Mouse (Mus musculus): Measurements from ENCODE around the gene Idh1. TPM values are rescaled to one million over a fixed set of nuclear protein-coding genes. Genes with fewer than 3 reads are reported as not detected.

Idh1 gene
- polyA plus RNA-seq, 1 experiment from 2014 or later = 77.2 TPM

- ATAC-seq = no peak
- Histone ChIP-seq H3K36me3 (peaks cover 43% of the 10 kb centered on the region), H3K9ac (no peak overlapping the region), H3K4me3 (no peak overlapping the region), H3K4me2 (no peak overlapping the region), H3K9me3 (replicated peaks) (no peaks in the 10 kb centered on the region), H3K27me3 (replicated peaks) (no peaks in the 10 kb centered on the region), H3K4me1 (peaks cover 21% of the 10 kb centered on the region), H3K27ac (no peak overlapping the region)
- WGBS (ENCODE audit: insufficient replicate concordance) = 72% methylated on average over 2 of the region's 2 CpGs
Observed at GRCm38 (mm10) chr1:65173716-65174115, 12.6 kb downstream of the Idh1 start.

GRCm38 (mm10) chr1:65171579-65171978, 14.7 kb downstream of the Idh1 start:
- Histone ChIP-seq H3K9ac (no peak overlapping the region), H3K36me3 (peaks cover 63% of the 10 kb centered on the region), H3K27me3 (replicated peaks) (no peaks in the 10 kb centered on the region), H3K9me3 (replicated peaks) (no peaks in the 10 kb centered on the region), H3K4me2 (no peak overlapping the region), H3K4me1 (0 out of 2 replicates have a peak, but pooled peaks cover 9% of the 10 kb centered on the region), H3K4me3 (no peak overlapping the region), H3K27ac (no peak overlapping the region)
- no peak for ATAC-seq
- 74% methylated on average over 4 of the region's 4 CpGs for WGBS (ENCODE audit: insufficient replicate concordance)

GRCm38 (mm10) chr1:65169947-65170346, 16.4 kb downstream of the Idh1 start:
- Histone ChIP-seq H3K4me3 (no peak overlapping the region), H3K9ac (no peak overlapping the region), H3K4me2 (no peak overlapping the region), H3K4me1 (no peaks in the 10 kb centered on the region), H3K36me3 (peaks cover 75% of the 10 kb centered on the region), H3K27me3 (replicated peaks) (no peaks in the 10 kb centered on the region), H3K27ac (no peak overlapping the region), H3K9me3 (replicated peaks) (no peaks in the 10 kb centered on the region)
- WGBS (ENCODE audit: insufficient replicate concordance) = 41% methylated on average over 5 of the region's 5 CpGs
- no peak for ATAC-seq

GRCm38 (mm10) chr1:65169536-65169935, 16.8 kb downstream of the Idh1 start:
- WGBS (ENCODE audit: insufficient replicate concordance) = 72% methylated on average over 7 of the region's 7 CpGs
- H3K4me3 ChIP-seq = no peak overlapping the region
- H3K36me3 ChIP-seq = peaks cover 77% of the 10 kb centered on the region
- H3K27ac ChIP-seq = no peak overlapping the region
- H3K27me3 ChIP-seq (replicated peaks) = no peaks in the 10 kb centered on the region
- H3K9ac ChIP-seq = no peak overlapping the region
- no peaks in the 10 kb centered on the region for H3K4me1 ChIP-seq
- no peak for ATAC-seq
- H3K9me3 ChIP-seq (replicated peaks) = no peaks in the 10 kb centered on the region
- no peak overlapping the region for H3K4me2 ChIP-seq

GRCm38 (mm10) chr1:65167496-65167895, 18.8 kb downstream of the Idh1 start:
- WGBS (ENCODE audit: insufficient replicate concordance) = 79% methylated on average over 1 of the region's 1 CpGs
- Histone ChIP-seq H3K27me3 (replicated peaks) (no peaks in the 10 kb centered on the region), H3K4me1 (no peaks in the 10 kb centered on the region), H3K4me2 (no peak overlapping the region), H3K9me3 (replicated peaks) (no peaks in the 10 kb centered on the region), H3K9ac (no peak overlapping the region), H3K27ac (no peak overlapping the region), H3K4me3 (no peak overlapping the region), H3K36me3 (peaks cover 72% of the 10 kb centered on the region)
- no peak for ATAC-seq

- no peaks in the 10 kb centered on the region for H3K27me3 ChIP-seq (replicated peaks)
- H3K9me3 ChIP-seq (replicated peaks) = no peaks in the 10 kb centered on the region
- H3K4me3 ChIP-seq = no peak overlapping the region
- ATAC-seq = no peak
- H3K4me1 ChIP-seq = no peaks in the 10 kb centered on the region
- 84% methylated on average over 1 of the region's 1 CpGs for WGBS (ENCODE audit: insufficient replicate concordance)
- H3K4me2 ChIP-seq = no peak overlapping the region
- H3K27ac ChIP-seq = no peak overlapping the region
- H3K9ac ChIP-seq = no peak overlapping the region
- H3K36me3 ChIP-seq = peaks cover 73% of the 10 kb centered on the region
Observed at GRCm38 (mm10) chr1:65162210-65162609, 24.1 kb downstream of the Idh1 start.

GRCm38 (mm10) chr1:65156111-65156510, 30.2 kb downstream of the Idh1 start:
- Histone ChIP-seq H3K27ac (no peak overlapping the region), H3K4me2 (no peak overlapping the region), H3K9ac (no peak overlapping the region), H3K4me3 (no peak overlapping the region), H3K36me3 (peaks cover 30% of the 10 kb centered on the region), H3K9me3 (replicated peaks) (no peaks in the 10 kb centered on the region), H3K27me3 (replicated peaks) (no peaks in the 10 kb centered on the region), H3K4me1 (no peaks in the 10 kb centered on the region)
- ATAC-seq = no peak
- WGBS (ENCODE audit: insufficient replicate concordance) = 79% methylated on average over 5 of the region's 5 CpGs

- H3K9ac ChIP-seq = no peak overlapping the region
- no peak for ATAC-seq
- peaks cover 17% of the 10 kb centered on the region for H3K36me3 ChIP-seq
- H3K9me3 ChIP-seq (replicated peaks) = no peaks in the 10 kb centered on the region
- H3K27ac ChIP-seq = no peak overlapping the region
- H3K27me3 ChIP-seq (replicated peaks) = no peaks in the 10 kb centered on the region
- H3K4me2 ChIP-seq = no peak overlapping the region
- no peaks in the 10 kb centered on the region for H3K4me1 ChIP-seq
- no peak overlapping the region for H3K4me3 ChIP-seq
Observed at GRCm38 (mm10) chr1:65154814-65155213, 31.5 kb downstream of the Idh1 start.

GRCm38 (mm10) chr1:65147971-65148370, 38.3 kb downstream of the Idh1 start:
- 62% methylated on average over 3 of the region's 3 CpGs for WGBS (ENCODE audit: insufficient replicate concordance)
- Histone ChIP-seq H3K27ac (no peak overlapping the region), H3K27me3 (replicated peaks) (no peaks in the 10 kb centered on the region), H3K9ac (no peak overlapping the region), H3K4me1 (no peaks in the 10 kb centered on the region), H3K4me3 (no peak overlapping the region), H3K4me2 (no peak overlapping the region), H3K9me3 (replicated peaks) (no peaks in the 10 kb centered on the region), H3K36me3 (no peaks in the 10 kb centered on the region)
- ATAC-seq = no peak

GRCm38 (mm10) chr1:65147326-65147725, 39.0 kb downstream of the Idh1 start:
- Histone ChIP-seq H3K4me2 (no peak overlapping the region), H3K9ac (no peak overlapping the region), H3K36me3 (no peaks in the 10 kb centered on the region), H3K27ac (no peak overlapping the region), H3K27me3 (replicated peaks) (no peaks in the 10 kb centered on the region), H3K4me3 (no peak overlapping the region), H3K9me3 (replicated peaks) (no peaks in the 10 kb centered on the region; the same call in 1 of the 2 replicates), H3K4me1 (no peaks in the 10 kb centered on the region)
- WGBS (ENCODE audit: insufficient replicate concordance) = 74% methylated on average over 5 of the region's 5 CpGs
- no peak for ATAC-seq

GRCm38 (mm10) chr1:65146601-65147000, 39.7 kb downstream of the Idh1 start:
- ATAC-seq = no peak
- Histone ChIP-seq H3K4me1 (no peaks in the 10 kb centered on the region), H3K4me3 (no peak overlapping the region), H3K9ac (no peak overlapping the region), H3K27ac (no peak overlapping the region), H3K9me3 (replicated peaks) (no peaks in the 10 kb centered on the region; the same call in 1 of the 2 replicates), H3K4me2 (no peak overlapping the region), H3K36me3 (no peaks in the 10 kb centered on the region), H3K27me3 (replicated peaks) (no peaks in the 10 kb centered on the region)
- 23% methylated on average over 2 of the region's 2 CpGs for WGBS (ENCODE audit: insufficient replicate concordance)

GRCm38 (mm10) chr1:65144783-65145182, 41.5 kb downstream of the Idh1 start:
- H3K9me3 ChIP-seq (replicated peaks) = no peaks in the 10 kb centered on the region; the same call in 1 of the 2 replicates
- H3K27ac ChIP-seq = no peak overlapping the region
- no peaks in the 10 kb centered on the region for H3K27me3 ChIP-seq (replicated peaks)
- no peak overlapping the region for H3K4me3 ChIP-seq
- H3K4me2 ChIP-seq = no peak overlapping the region
- H3K36me3 ChIP-seq = no peaks in the 10 kb centered on the region
- no peak overlapping the region for H3K9ac ChIP-seq
- WGBS (ENCODE audit: insufficient replicate concordance) = 71% methylated on average over 2 of the region's 2 CpGs
- no peaks in the 10 kb centered on the region for H3K4me1 ChIP-seq
- ATAC-seq = no peak

- no peak overlapping the region for H3K4me3 ChIP-seq
- 64% methylated on average over 6 of the region's 6 CpGs for WGBS (ENCODE audit: insufficient replicate concordance)
- no peaks in the 10 kb centered on the region; the same call in 1 of the 2 replicates for H3K9me3 ChIP-seq (replicated peaks)
- H3K27ac ChIP-seq = no peak overlapping the region
- no peak for ATAC-seq
- no peak overlapping the region for H3K9ac ChIP-seq
- H3K36me3 ChIP-seq = no peaks in the 10 kb centered on the region
- H3K27me3 ChIP-seq (replicated peaks) = no peaks in the 10 kb centered on the region
- H3K4me2 ChIP-seq = no peak overlapping the region
- no peaks in the 10 kb centered on the region for H3K4me1 ChIP-seq
Observed at GRCm38 (mm10) chr1:65137560-65137959, 48.7 kb downstream of the Idh1 start.
